Mouse (Mus musculus): ENCODE measurements around the gene Tns1. TPM values are rescaled to one million over a fixed set of nuclear protein-coding genes. Genes with fewer than 3 reads are reported as not detected.

Gene Tns1
- polyA plus RNA-seq, 1 experiment, result 26.4 TPM

DNA sequence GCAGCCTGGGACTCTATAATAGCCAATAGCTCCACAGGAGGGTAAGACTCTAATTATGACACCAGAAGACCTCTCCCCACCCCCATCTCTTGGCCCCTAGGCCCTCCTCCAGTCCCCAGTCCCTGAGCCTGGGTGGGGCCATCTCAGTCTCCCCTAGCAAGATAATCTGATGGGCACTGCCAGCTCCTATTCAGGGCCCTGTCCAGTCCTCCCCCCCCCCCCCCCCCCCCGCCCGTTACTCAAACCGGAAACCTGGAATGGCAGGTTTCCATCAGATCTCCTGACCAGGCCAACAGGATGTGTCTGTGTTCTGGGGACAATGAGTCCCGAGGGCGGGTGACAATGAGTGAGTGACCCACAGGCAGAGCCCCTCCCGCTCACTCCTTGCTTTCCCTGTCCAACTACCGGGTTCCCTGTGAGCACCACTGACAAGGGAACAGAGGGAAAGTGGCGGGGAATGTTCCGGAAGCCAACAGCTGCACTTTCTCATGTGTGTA is 136.5 kb downstream of the Tns1 start:
- TF ChIP-seq POLR2A (IDR thresholded peaks at IDR 0.05; ENCODE audit: borderline replicate concordance, control insufficient read depth, low read depth, low read length) (no peak), CTCF (IDR thresholded peaks at IDR 0.05; ENCODE audit: control insufficient read depth, insufficient read depth, low read length) (no peak)
- H3K4me1 ChIP-seq (ENCODE audit: control insufficient read depth, insufficient read depth, low read length), result no peaks in the 10 kb centered on the region
- 78% methylated on average over 9 of the region's 9 CpGs for WGBS
- no peak overlapping the region for H3K27ac ChIP-seq (ENCODE audit: control insufficient read depth, insufficient read depth, low read depth, low read length, poor library complexity)
- H3K4me3 ChIP-seq (replicated peaks; ENCODE audit: control insufficient read depth, low read depth, low read length), result no peak overlapping the region

DNA sequence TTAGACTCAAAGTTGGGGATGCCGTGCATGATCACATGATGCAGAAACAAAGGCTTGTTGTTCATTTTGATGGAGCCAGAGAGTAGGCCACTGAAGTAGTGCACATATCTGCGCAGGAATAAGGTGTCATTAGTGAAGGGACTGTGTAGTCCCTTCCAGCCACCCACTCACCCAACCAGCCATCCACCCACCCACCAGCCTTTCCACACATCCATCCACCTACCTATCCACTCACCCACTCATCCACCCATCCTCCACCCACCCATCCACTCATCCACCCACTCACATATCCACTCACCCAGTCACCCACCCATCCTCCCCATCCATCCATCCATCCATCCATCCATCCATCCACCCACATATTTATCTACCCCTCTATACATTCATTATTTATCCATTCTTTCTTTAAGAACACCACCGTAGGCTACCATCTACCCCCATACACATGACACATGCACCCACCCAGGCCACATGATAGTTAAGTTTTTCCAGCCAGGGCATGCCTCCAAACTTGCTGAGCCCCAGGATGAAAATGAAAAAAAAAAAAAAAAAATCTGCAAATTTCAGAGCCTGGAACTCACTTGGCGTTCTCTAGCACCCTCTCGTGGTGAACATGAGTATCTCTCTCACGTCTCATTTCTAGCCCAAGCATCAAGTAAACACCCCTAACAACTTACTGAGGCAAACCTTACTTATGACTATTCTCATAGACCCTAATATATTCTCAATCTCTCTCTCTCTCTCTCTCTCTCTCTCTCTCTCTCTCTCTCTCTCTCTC is 137.8 kb downstream of the Tns1 start:
- WGBS, result 45% methylated on average over 6 of the region's 6 CpGs
- no peak overlapping the region for H3K4me3 ChIP-seq (replicated peaks; ENCODE audit: control insufficient read depth, low read depth, low read length)
- TF ChIP-seq CTCF (IDR thresholded peaks at IDR 0.05; ENCODE audit: control insufficient read depth, insufficient read depth, low read length), result peak; percentile 30; the same call in 1 of the 2 replicates
- no peak for TF ChIP-seq POLR2A (IDR thresholded peaks at IDR 0.05; ENCODE audit: borderline replicate concordance, control insufficient read depth, low read depth, low read length)
- H3K27ac ChIP-seq (ENCODE audit: control insufficient read depth, insufficient read depth, low read depth, low read length, poor library complexity), result no peak overlapping the region
- H3K4me1 ChIP-seq (ENCODE audit: control insufficient read depth, insufficient read depth, low read length), result no peaks in the 10 kb centered on the region

DNA sequence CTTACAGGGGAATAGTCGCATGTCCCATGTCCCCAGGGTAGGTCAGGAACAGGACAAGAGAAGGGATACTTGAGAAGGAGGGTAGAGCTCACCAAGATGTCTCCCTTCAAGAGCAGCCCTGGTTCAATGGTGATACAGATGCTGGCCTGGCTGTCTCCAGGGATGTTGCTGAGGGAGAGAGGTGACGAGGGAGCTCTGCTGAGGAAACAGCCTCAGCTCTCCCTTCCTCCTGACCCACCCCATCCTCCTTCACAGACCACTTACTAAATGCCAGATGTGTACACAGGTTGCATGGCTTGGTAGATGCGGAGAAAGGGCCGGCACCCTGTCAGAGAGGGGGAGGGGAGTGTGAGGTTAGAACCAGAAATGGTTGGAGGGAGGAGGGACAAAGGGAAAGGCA is 138.6 kb downstream of the Tns1 start:
- no peaks in the 10 kb centered on the region for H3K4me1 ChIP-seq (ENCODE audit: control insufficient read depth, insufficient read depth, low read length)
- H3K27ac ChIP-seq (ENCODE audit: control insufficient read depth, insufficient read depth, low read depth, low read length, poor library complexity), result no peak overlapping the region
- H3K4me3 ChIP-seq (replicated peaks; ENCODE audit: control insufficient read depth, low read depth, low read length), result no peak overlapping the region
- no peak for TF ChIP-seq CTCF (IDR thresholded peaks at IDR 0.05; ENCODE audit: control insufficient read depth, insufficient read depth, low read length)
- no peak for TF ChIP-seq POLR2A (IDR thresholded peaks at IDR 0.05; ENCODE audit: borderline replicate concordance, control insufficient read depth, low read depth, low read length)
- 84% methylated on average over 4 of the region's 4 CpGs for WGBS

DNA sequence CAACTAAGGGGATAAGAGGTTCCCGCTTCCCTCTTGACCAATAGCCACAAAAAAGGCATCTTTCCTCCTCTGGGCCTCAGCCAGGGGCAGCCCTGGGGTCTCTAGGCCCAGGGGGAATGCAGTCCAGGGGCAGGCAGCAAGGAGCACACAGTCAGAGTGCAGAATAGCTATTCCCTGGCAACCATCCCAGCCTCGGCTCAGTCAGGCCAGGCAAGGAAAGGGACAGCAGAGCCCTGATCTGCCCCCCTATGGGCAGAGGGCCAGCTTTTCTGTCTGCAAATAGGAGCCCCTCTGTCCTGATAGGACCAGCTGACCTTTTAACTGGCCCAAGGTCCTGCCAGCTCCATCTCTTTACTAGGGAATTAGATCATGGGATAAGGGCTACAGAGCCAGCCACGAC is 145.0 kb downstream of the Tns1 start:
- no peaks in the 10 kb centered on the region for H3K4me1 ChIP-seq (ENCODE audit: control insufficient read depth, insufficient read depth, low read length)
- no peak overlapping the region for H3K4me3 ChIP-seq (replicated peaks; ENCODE audit: control insufficient read depth, low read depth, low read length)
- WGBS, result 80% methylated on average over 3 of the region's 3 CpGs
- H3K27ac ChIP-seq (ENCODE audit: control insufficient read depth, insufficient read depth, low read depth, low read length, poor library complexity), result no peak overlapping the region
- TF ChIP-seq POLR2A (IDR thresholded peaks at IDR 0.05; ENCODE audit: borderline replicate concordance, control insufficient read depth, low read depth, low read length) (no peak), CTCF (IDR thresholded peaks at IDR 0.05; ENCODE audit: control insufficient read depth, insufficient read depth, low read length) (no peak)

DNA sequence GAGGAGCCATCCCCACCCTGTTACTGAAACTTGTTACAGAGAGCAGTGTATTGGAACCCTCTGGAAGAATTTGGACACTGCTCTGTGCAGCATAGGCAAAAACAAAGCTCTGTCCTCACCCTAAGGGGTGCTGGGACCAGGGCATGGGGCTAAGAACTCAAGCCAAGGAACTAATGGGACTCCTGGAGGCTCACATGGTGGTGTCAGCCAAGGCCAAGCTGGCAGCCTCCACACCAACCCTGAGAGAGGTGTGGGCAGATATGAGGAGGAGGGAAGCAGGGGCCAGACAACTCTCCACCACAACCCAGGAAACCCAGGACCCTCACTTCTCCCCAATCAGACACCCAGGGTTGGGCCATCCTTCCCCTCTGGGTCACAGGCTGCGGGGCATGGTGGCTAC is 145.7 kb downstream of the Tns1 start:
- 83% methylated on average over 1 of the region's 1 CpGs for WGBS
- Histone ChIP-seq H3K4me3 (replicated peaks; ENCODE audit: control insufficient read depth, low read depth, low read length) (no peak overlapping the region), H3K4me1 (ENCODE audit: control insufficient read depth, insufficient read depth, low read length) (no peaks in the 10 kb centered on the region), H3K27ac (ENCODE audit: control insufficient read depth, insufficient read depth, low read depth, low read length, poor library complexity) (no peak overlapping the region)
- no peak for TF ChIP-seq POLR2A (IDR thresholded peaks at IDR 0.05; ENCODE audit: borderline replicate concordance, control insufficient read depth, low read depth, low read length)
- no peak for TF ChIP-seq CTCF (IDR thresholded peaks at IDR 0.05; ENCODE audit: control insufficient read depth, insufficient read depth, low read length)

DNA sequence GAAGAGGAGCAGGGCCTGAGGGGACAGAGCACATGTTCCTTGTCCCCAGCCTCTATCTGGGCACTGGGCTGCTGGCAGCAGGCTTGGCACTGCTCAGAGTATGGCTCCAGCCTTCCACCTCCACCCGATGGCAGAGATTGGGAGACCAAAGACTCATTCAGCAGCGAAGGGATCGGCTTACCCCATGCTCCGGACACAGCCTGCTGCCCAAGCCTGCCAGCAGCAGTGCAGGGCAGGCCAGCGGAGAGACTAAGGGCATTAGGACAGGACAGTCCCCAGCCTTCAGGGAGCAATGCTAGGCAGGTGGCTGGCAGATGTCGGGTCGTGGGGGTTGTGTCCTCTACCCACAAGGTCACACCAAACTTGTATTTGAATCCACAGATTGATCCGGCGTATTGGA is 150.3 kb downstream of the Tns1 start:
- H3K27ac ChIP-seq (ENCODE audit: control insufficient read depth, insufficient read depth, low read depth, low read length, poor library complexity), result no peak overlapping the region
- TF ChIP-seq POLR2A (IDR thresholded peaks at IDR 0.05; ENCODE audit: borderline replicate concordance, control insufficient read depth, low read depth, low read length) (no peak), CTCF (IDR thresholded peaks at IDR 0.05; ENCODE audit: control insufficient read depth, insufficient read depth, low read length) (no peak)
- no peak overlapping the region for H3K4me3 ChIP-seq (replicated peaks; ENCODE audit: control insufficient read depth, low read depth, low read length)
- no peaks in the 10 kb centered on the region for H3K4me1 ChIP-seq (ENCODE audit: control insufficient read depth, insufficient read depth, low read length)
- 88% methylated on average over 9 of the region's 9 CpGs for WGBS

DNA sequence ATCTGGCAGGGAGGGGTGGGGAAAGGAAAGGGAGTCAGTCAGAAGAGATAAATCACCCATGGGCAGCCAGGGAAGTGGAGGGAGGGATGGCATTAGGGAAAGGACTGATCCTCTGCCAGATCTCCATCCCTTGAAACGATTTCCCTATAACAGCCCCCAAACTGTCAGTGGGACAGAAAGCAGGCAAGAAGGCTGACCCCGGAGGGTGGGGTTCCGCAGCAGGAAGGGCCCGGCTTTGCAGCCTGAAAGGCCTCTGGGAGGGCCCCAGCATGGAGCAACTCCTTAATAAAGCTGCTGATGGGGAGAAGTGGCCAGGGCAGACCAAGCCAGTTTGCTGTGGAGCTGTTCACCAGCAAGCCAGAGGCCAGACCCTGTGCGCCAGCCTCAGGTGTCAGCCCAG is 151.5 kb downstream of the Tns1 start:
- H3K4me3 ChIP-seq (replicated peaks; ENCODE audit: control insufficient read depth, low read depth, low read length), result no peak overlapping the region
- WGBS, result 86% methylated on average over 5 of the region's 5 CpGs
- no peaks in the 10 kb centered on the region for H3K4me1 ChIP-seq (ENCODE audit: control insufficient read depth, insufficient read depth, low read length)
- TF ChIP-seq POLR2A (IDR thresholded peaks at IDR 0.05; ENCODE audit: borderline replicate concordance, control insufficient read depth, low read depth, low read length) (no peak), CTCF (IDR thresholded peaks at IDR 0.05; ENCODE audit: control insufficient read depth, insufficient read depth, low read length) (no peak)
- no peak overlapping the region for H3K27ac ChIP-seq (ENCODE audit: control insufficient read depth, insufficient read depth, low read depth, low read length, poor library complexity)

DNA sequence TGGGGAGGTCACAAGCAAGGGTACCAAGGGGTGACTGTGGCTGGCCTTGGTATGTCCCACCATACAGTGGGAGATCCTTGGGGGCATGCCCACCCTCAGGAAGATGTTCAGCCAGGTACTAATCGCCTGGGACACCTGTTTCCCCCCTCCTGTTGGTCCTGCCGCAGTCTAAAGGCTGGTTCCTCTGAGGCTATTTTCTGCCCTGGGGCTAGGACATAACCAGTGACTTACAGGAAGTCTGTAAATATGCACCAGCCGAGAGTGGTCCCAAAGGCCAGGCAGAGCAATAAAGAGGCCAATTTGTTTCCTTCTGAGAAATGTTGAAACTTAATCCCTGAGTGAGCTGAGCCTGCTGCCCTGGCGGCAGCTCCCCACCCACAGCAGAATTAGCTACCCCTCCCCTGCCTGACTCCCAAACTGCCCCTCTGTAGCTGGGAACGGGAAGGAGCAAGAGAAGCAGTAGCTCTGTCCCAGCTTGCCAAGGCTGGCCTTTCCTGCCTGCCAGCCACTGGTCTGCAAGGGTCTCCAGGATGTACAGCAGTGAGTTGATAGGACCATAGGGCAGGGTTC is 154.0 kb downstream of the Tns1 start:
- WGBS, result 22% methylated on average over 5 of the region's 5 CpGs
- Histone ChIP-seq H3K27ac (ENCODE audit: control insufficient read depth, insufficient read depth, low read depth, low read length, poor library complexity) (no peak overlapping the region), H3K4me1 (ENCODE audit: control insufficient read depth, insufficient read depth, low read length) (no peaks in the 10 kb centered on the region), H3K4me3 (replicated peaks; ENCODE audit: control insufficient read depth, low read depth, low read length) (no peak overlapping the region)
- no peak for TF ChIP-seq POLR2A (IDR thresholded peaks at IDR 0.05; ENCODE audit: borderline replicate concordance, control insufficient read depth, low read depth, low read length)
- no peak for TF ChIP-seq CTCF (IDR thresholded peaks at IDR 0.05; ENCODE audit: control insufficient read depth, insufficient read depth, low read length)

All from bone marrow, adult 2 months (tissue).